Mouse (Mus musculus): Measurements from ENCODE around the gene Elmo1.

DNA sequence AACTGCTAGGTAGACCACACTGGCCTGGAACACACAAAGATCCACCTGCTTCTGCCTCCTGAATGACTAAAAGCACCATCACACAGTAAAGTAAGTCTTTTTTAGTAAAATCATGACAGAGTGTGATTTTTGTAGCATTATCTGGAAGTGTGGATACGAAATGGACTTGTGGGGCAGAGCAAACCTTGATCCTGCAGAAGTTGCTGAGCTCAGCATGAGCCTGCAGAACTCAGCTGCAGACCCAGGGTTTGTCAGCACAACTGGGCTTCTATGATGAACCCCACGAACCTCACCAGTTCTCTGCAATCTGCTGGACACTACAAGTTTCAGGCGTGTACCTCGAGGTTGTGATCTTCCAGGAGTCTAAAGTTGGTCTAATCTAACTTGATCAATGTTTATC lies 37.7 kb downstream of the Elmo1 start:
- TF ChIP-seq TAL1 (IDR thresholded peaks at IDR 0.05; ENCODE audit: low read length) (no peak), GATA1 (IDR thresholded peaks at IDR 0.05; ENCODE audit: low read length) (no peak)
